Mouse (Mus musculus) liver, embryonic 14.5 days (tissue): ENCODE results near the gene Zfp771.

ENCODE experiments used
- CTCF ChIP-seq: IDR thresholded peaks from 2 replicates; pipeline ENCODE4 v1.5.1; 2016; ENCODE audit warnings: antibody characterized with exemption, low read depth, control low read depth
- EP300 ChIP-seq: IDR thresholded peaks from 2 replicates; pipeline ENCODE4 v1.6.1; 2016; ENCODE audit warnings: antibody characterized with exemption, low read depth

DNA sequence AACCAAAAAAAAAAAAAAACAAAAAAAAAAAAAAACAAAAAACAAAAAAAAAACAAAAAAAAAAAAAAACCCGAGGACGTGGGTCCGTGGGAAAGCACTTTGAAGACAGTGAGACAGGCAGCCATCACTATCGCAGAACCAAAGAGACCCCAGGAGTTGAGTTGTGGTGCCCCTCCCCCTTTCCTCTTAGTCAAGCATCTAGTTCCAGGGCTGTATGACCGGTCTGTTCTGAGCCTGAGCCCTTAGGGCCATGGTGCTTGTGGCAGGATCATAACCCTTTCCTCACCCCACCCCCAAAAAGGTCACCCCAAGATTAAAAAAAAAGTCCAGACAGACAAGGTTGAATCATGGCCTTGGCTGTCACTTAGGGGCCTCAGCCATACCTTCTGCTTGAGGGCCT, 27.8 kb upstream of the Zfp771 start:
- TF ChIP-seq CTCF (no peak), EP300 (no peak)
